In genomic region chr7:128372331-128372730, GRCm38 (mm10) we compare ENCODE assay signal across 9 mouse cellular contexts. TPM values are rescaled to one million over a fixed set of nuclear protein-coding genes. Genes with fewer than 3 reads are reported as not detected.
DNase-seq lines count a peak whose midpoint lies in the region; ATAC-seq and TF ChIP-seq lines count a peak whose summit lies in the region.
"Had no signal": no experiment of that assay in that cellular context is flagged by ENCODE, and none has a peak within 500 bp of the region (broad histone marks: within the 10 kb centered on the region; RNA-seq: fewer than 3 reads in every experiment).

No protein-coding gene starts in this region.

- H3K36me3 ChIP-seq in hindbrain, embryonic 11.5 days (ENCODE audit: control insufficient read depth, insufficient read depth, low read length), result no peaks in the 10 kb centered on the region
- peaks cover 5% of the 10 kb centered on the region; the same call in 1 of the 2 replicates for H3K36me3 ChIP-seq in hindbrain, embryonic 16.5 days (ENCODE audit: control insufficient read depth, insufficient read depth, low read length)
- no peaks in the 10 kb centered on the region for H3K36me3 ChIP-seq in MEL (ENCODE audit: control insufficient read depth in 1 of 2, insufficient read depth in 2 of 2, low read length in 2 of 2)
- peaks cover 2% of the 10 kb centered on the region for H3K36me3 ChIP-seq in liver, embryonic 14.5 days (replicated peaks; ENCODE audit: control insufficient read depth, insufficient read depth, low read depth)
- no peaks in the 10 kb centered on the region for H3K36me3 ChIP-seq in embryonic facial prominence, embryonic 10.5 days (replicated peaks)

- peak; percentile 92 for TF ChIP-seq RAD21 in MEL (IDR thresholded peaks at IDR 0.05; ENCODE audit: low read depth, low read length)

- H3K9me3 ChIP-seq in hindbrain, embryonic 11.5 days (ENCODE audit: control insufficient read depth, low read length), result no peaks in the 10 kb centered on the region
- no peaks in the 10 kb centered on the region for H3K9me3 ChIP-seq in hindbrain, embryonic 16.5 days (ENCODE audit: control insufficient read depth, low read length)
- H3K9me3 ChIP-seq in MEL (replicated peaks; ENCODE audit: insufficient read depth, low read length), result no peaks in the 10 kb centered on the region
- H3K9me3 ChIP-seq in liver, embryonic 14.5 days (ENCODE audit: control insufficient read depth, low read length), result no peaks in the 10 kb centered on the region
- H3K9me3 ChIP-seq in embryonic facial prominence, embryonic 10.5 days, result no peaks in the 10 kb centered on the region

- H3K79me2 ChIP-seq in MEL (ENCODE audit: control insufficient read depth, insufficient read depth, low read length, poor library complexity), result no peaks in the 10 kb centered on the region

- H3K4me3 ChIP-seq in hindbrain, embryonic 11.5 days (ENCODE audit: low read depth, low read length), result no peak overlapping the region
- no peak overlapping the region for H3K4me3 ChIP-seq in hindbrain, embryonic 16.5 days (ENCODE audit: low read length)
- no peak overlapping the region for H3K4me3 ChIP-seq in MEL (ENCODE audit: control insufficient read depth in 1 of 2, insufficient read depth in 1 of 2, low read depth in 2 of 2, low read length in 2 of 2)
- no peak overlapping the region for H3K4me3 ChIP-seq in liver, embryonic 14.5 days (ENCODE audit: insufficient read depth in 1 of 2, low read depth in 2 of 2, low read length in 2 of 2)
- no peak overlapping the region for H3K4me3 ChIP-seq in embryonic facial prominence, embryonic 10.5 days

- no peak overlapping the region for H3K27ac ChIP-seq in hindbrain, embryonic 11.5 days (ENCODE audit: low read depth, low read length)
- no peak overlapping the region for H3K27ac ChIP-seq in hindbrain, embryonic 16.5 days (ENCODE audit: low read depth, low read length)
- no peak overlapping the region for H3K27ac ChIP-seq in MEL (ENCODE audit: control insufficient read depth, low read depth, low read length)
- no peak overlapping the region for H3K27ac ChIP-seq in liver, embryonic 14.5 days
- no peak overlapping the region for H3K27ac ChIP-seq in embryonic facial prominence, embryonic 10.5 days (replicated peaks)

- TF ChIP-seq EP300 in MEL (IDR thresholded peaks at IDR 0.05; ENCODE audit: low read depth in 1 of 2, low read length in 2 of 2), result no peak
- 0 out of 2 replicates have a peak, but pooled peaks have one; percentile 13 for TF ChIP-seq EP300 in liver, embryonic 14.5 days (IDR thresholded peaks at IDR 0.05; ENCODE audit: low read depth)

- ATAC-seq in hindbrain, embryonic 11.5 days (ENCODE audit: low FRiP score), result no peak
- no peak for ATAC-seq in hindbrain, embryonic 16.5 days
- ATAC-seq in liver, embryonic 14.5 days (ENCODE audit: insufficient read depth), result no peak

- TF ChIP-seq POLR2A in MEL (IDR thresholded peaks at IDR 0.05; ENCODE audit: control insufficient read depth in 1 of 2, insufficient read depth in 1 of 2, low read depth in 1 of 2, low read length in 2 of 2, poor library complexity in 1 of 2), result no peak

- no peaks in the 10 kb centered on the region for H3K4me1 ChIP-seq in hindbrain, embryonic 11.5 days (replicated peaks; ENCODE audit: control insufficient read depth, insufficient read depth, low read length)
- no peaks in the 10 kb centered on the region for H3K4me1 ChIP-seq in hindbrain, embryonic 16.5 days (ENCODE audit: control insufficient read depth, insufficient read depth, low read depth, low read length)
- H3K4me1 ChIP-seq in MEL (ENCODE audit: control insufficient read depth in 1 of 2, insufficient read depth in 2 of 2, low read length in 2 of 2), result peaks cover 0 to 9% of the 10 kb centered on the region in 2 experiments; a peak in 1 of 4 replicates
- H3K4me1 ChIP-seq in liver, embryonic 14.5 days (replicated peaks; ENCODE audit: control insufficient read depth in 2 of 2, insufficient read depth in 2 of 2, low read length in 1 of 2), result no peaks in the 10 kb centered on the region
- no peaks in the 10 kb centered on the region for H3K4me1 ChIP-seq in embryonic facial prominence, embryonic 10.5 days

- WGBS in hindbrain, embryonic 11.5 days, result 47% methylated on average over 3 of the region's 3 CpGs
- 46% methylated on average over 3 of the region's 3 CpGs for WGBS in hindbrain, embryonic 16.5 days
- 35% methylated on average over 3 of the region's 3 CpGs for WGBS in liver, embryonic 14.5 days (ENCODE audit: insufficient replicate concordance)
- 44% methylated on average over 3 of the region's 3 CpGs for WGBS in embryonic facial prominence, embryonic 10.5 days

- H3K27me3 ChIP-seq in hindbrain, embryonic 11.5 days (ENCODE audit: control insufficient read depth, insufficient read depth, low read length), result no peaks in the 10 kb centered on the region
- no peaks in the 10 kb centered on the region for H3K27me3 ChIP-seq in hindbrain, embryonic 16.5 days (replicated peaks; ENCODE audit: control insufficient read depth, insufficient read depth, low read length)
- H3K27me3 ChIP-seq in MEL (ENCODE audit: control insufficient read depth in 1 of 2, insufficient read depth in 2 of 2, low read length in 2 of 2), result no peaks in the 10 kb centered on the region
- H3K27me3 ChIP-seq in liver, embryonic 14.5 days (ENCODE audit: control insufficient read depth, insufficient read depth, low read length), result no peaks in the 10 kb centered on the region
- no peaks in the 10 kb centered on the region for H3K27me3 ChIP-seq in embryonic facial prominence, embryonic 10.5 days (replicated peaks; ENCODE audit: low read depth, poor library complexity, severe bottlenecking)

- no peak overlapping the region for H3K9ac ChIP-seq in hindbrain, embryonic 11.5 days (ENCODE audit: low read depth, low read length)
- H3K9ac ChIP-seq in hindbrain, embryonic 16.5 days (ENCODE audit: low read depth, low read length), result no peak overlapping the region
- no peak overlapping the region for H3K9ac ChIP-seq in MEL (ENCODE audit: control insufficient read depth, low read depth, low read length, poor library complexity, severe bottlenecking)
- no peak overlapping the region for H3K9ac ChIP-seq in liver, embryonic 14.5 days (replicated peaks)

- intact Hi-C loops in left cerebral cortex, postnatal 36 days (cut with DNase I), result no loop called here

- peak; percentile 31 for DNase-seq in hindbrain, embryonic 11.5 days (ENCODE audit: low spot score)
- peak; percentile 58 for DNase-seq in A20 (ENCODE audit: low read depth, low spot score)
- peak; percentile 70 for DNase-seq in MEL (ENCODE audit: low read depth, low spot score)
- DNase-seq in liver, embryonic 14.5 days (ENCODE audit: low read depth in 3 of 3, low spot score in 3 of 3), result peak in 1 of 3 experiments; percentile 27
- no peak for DNase-seq in frontal cortex, postnatal 10 days (ENCODE audit: low spot score in 2 of 2)
- DNase-seq in embryonic facial prominence, embryonic 10.5 days (ENCODE audit: low spot score), result no peak
- no peak for DNase-seq in left cerebral cortex, postnatal 36 days (ENCODE audit: low spot score in 2 of 2)
- DNase-seq: cerebellum, adult 11 months had no signal

- peak; percentile 82 for TF ChIP-seq CTCF in MEL (IDR thresholded peaks at IDR 0.05 in 2 of 3, conservative IDR thresholded peaks at IDR 0.05 in 1 of 3; ENCODE audit: control insufficient read depth in 1 of 3, insufficient read depth in 1 of 3, low read depth in 2 of 3, low read length in 3 of 3, poor library complexity in 1 of 3, severe bottlenecking in 1 of 3)
- TF ChIP-seq CTCF in liver, embryonic 14.5 days (IDR thresholded peaks at IDR 0.05; ENCODE audit: low read depth), result peak; percentile 83

- H3K4me2 ChIP-seq in hindbrain, embryonic 11.5 days (replicated peaks; ENCODE audit: low read depth, low read length), result no peak overlapping the region
- H3K4me2 ChIP-seq in hindbrain, embryonic 16.5 days (ENCODE audit: low read length), result no peak overlapping the region
- H3K4me2 ChIP-seq in liver, embryonic 14.5 days (ENCODE audit: low read depth), result no peak overlapping the region

TF ChIP-seq in MEL, 35 proteins besides CTCF, POLR2A, EP300 and RAD21:
- TF ChIP-seq SMC3 (IDR thresholded peaks at IDR 0.05; ENCODE audit: low read depth, low read length), result peak; percentile 89
- 0 out of 2 replicates have a peak, but pooled peaks have one; percentile 41 for TF ChIP-seq JUND (IDR thresholded peaks at IDR 0.05; ENCODE audit: low read depth, low read length)
- peak; percentile 91 for TF ChIP-seq ZC3H11A (IDR thresholded peaks at IDR 0.05; ENCODE audit: low read depth, low read length)
- no peak for TF ChIP-seq ELF1 (IDR thresholded peaks at IDR 0.05; ENCODE audit: low read depth, low read length)
- TF ChIP-seq MYC (IDR thresholded peaks at IDR 0.05; ENCODE audit: low read depth, low read length), result peak; percentile 65; the same call in 1 of the 2 replicates
- TF ChIP-seq ZKSCAN1 (IDR thresholded peaks at IDR 0.05; ENCODE audit: low read depth, low read length), result no peak

RNA-seq across cellular contexts. Expression of gene Rgs10, which starts 46.2 kb away (rescaled TPM):
- 12.4 TPM in 2 replicates for polyA plus RNA-seq in hindbrain, embryonic 11.5 days (2014; fragmentation: Nextera tagmentation; extraction: Ambion mirVana)
- 69.3 and 82.4 TPM in 2 replicates for polyA plus RNA-seq in hindbrain, embryonic 16.5 days (2015; fragmentation: Nextera tagmentation; extraction: Ambion mirVana)
- total RNA-seq in MEL (2012; rRNA removed), result 44.6 and 44.7 TPM in 2 replicates
- 10 to 100 TPM in 1 of 2 experiments, not detected in 1; 42.3 TPM for polyA plus RNA-seq in MEL (2012; ENCODE audit: insufficient read depth in 1 of 2, insufficient read length in 2 of 2, low read depth in 1 of 2, low replicate concordance in 2 of 2, missing spikeins in 1 of 2)
- 24.4 and 36.3 TPM in 2 replicates for polyA plus RNA-seq in liver, embryonic 14.5 days (2012; rRNA removed)
- polyA plus RNA-seq in liver, embryonic 14.5 days (2014; fragmentation: Nextera tagmentation; extraction: Ambion mirVana), result 45.8 and 53.0 TPM in 2 replicates
- 4.1 and 8.2 TPM in 2 replicates for polyA plus RNA-seq in embryonic facial prominence, embryonic 10.5 days (2016; fragmentation: Nextera tagmentation; extraction: Ambion mirVana)
- total RNA-seq in left cerebral cortex, postnatal 36 days (2021), result 10 to 100 TPM; 47.8 to 50.1 TPM

Comparison
In these comparisons a context has a peak if more than half of its experiments do, and no peak if none do; other contexts are left out.
1. DNase-seq: peak in hindbrain, embryonic 11.5 days (single experiment), A20 (single experiment) and MEL (single experiment); none in frontal cortex, postnatal 10 days (0 of 2), embryonic facial prominence, embryonic 10.5 days (single experiment) and left cerebral cortex, postnatal 36 days (0 of 2).